Mouse (Mus musculus): ENCODE results near the gene Otop2. TPM values are rescaled to one million over a fixed set of nuclear protein-coding genes. Genes with fewer than 3 reads are reported as not detected.

Gene Otop2
- polyA plus RNA-seq, 1 experiment from 2014 or later: not detected

GRCm38 (mm10) chr11:115277604-115277975, 29.4 kb upstream of the Otop2 start:
- 19% methylated on average over 7 of the region's 7 CpGs for WGBS
- Histone ChIP-seq H3K36me3 (no peaks in the 10 kb centered on the region), H3K27me3 (no peaks in the 10 kb centered on the region), H3K4me1 (replicated peaks) (peaks cover 29% of the 10 kb centered on the region), H3K9me3 (no peaks in the 10 kb centered on the region), H3K4me3 (replicated peaks) (peak overlapping the region; percentile 64), H3K4me2 (replicated peaks) (peak overlapping the region; percentile 74), H3K27ac (peak overlapping the region; percentile 89), H3K9ac (replicated peaks) (peak overlapping the region; percentile 67)
- no peak for ATAC-seq

GRCm38 (mm10) chr11:115278176-115278575, 28.8 kb upstream of the Otop2 start:
- peak overlapping the region; percentile 74 for H3K4me2 ChIP-seq (replicated peaks)
- 0 out of 2 replicates have a peak overlapping the region, but pooled peaks have one; percentile 64 for H3K4me3 ChIP-seq (replicated peaks)
- no peak overlapping the region for H3K9ac ChIP-seq (replicated peaks)
- no peaks in the 10 kb centered on the region for H3K36me3 ChIP-seq
- 80% methylated on average over 6 of the region's 6 CpGs for WGBS
- H3K4me1 ChIP-seq (replicated peaks): peaks cover 27% of the 10 kb centered on the region
- no peaks in the 10 kb centered on the region for H3K27me3 ChIP-seq
- ATAC-seq: no peak
- no peak overlapping the region for H3K27ac ChIP-seq
- no peaks in the 10 kb centered on the region for H3K9me3 ChIP-seq

- Histone ChIP-seq H3K27me3 (no peaks in the 10 kb centered on the region), H3K27ac (no peak overlapping the region), H3K36me3 (no peaks in the 10 kb centered on the region), H3K9ac (replicated peaks) (no peak overlapping the region), H3K4me1 (replicated peaks) (peaks cover 24% of the 10 kb centered on the region), H3K4me3 (replicated peaks) (no peak overlapping the region), H3K4me2 (replicated peaks) (no peak overlapping the region), H3K9me3 (no peaks in the 10 kb centered on the region)
- ATAC-seq: no peak
- 67% methylated on average over 1 of the region's 1 CpGs for WGBS
These were observed 27.2 kb upstream of the Otop2 start for GRCm38 (mm10) chr11:115279726-115280125.

- Histone ChIP-seq H3K36me3 (no peaks in the 10 kb centered on the region), H3K27ac (no peak overlapping the region), H3K4me3 (replicated peaks) (no peak overlapping the region), H3K9me3 (no peaks in the 10 kb centered on the region), H3K9ac (replicated peaks) (0 out of 2 replicates have a peak overlapping the region, but pooled peaks have one; percentile 10), H3K27me3 (no peaks in the 10 kb centered on the region), H3K4me1 (replicated peaks) (peaks cover 17% of the 10 kb centered on the region), H3K4me2 (replicated peaks) (no peak overlapping the region)
- no peak for ATAC-seq
- 83% methylated on average over 8 of the region's 8 CpGs for WGBS
These were observed 24.7 kb upstream of the Otop2 start for GRCm38 (mm10) chr11:115282295-115282694.

DNA sequence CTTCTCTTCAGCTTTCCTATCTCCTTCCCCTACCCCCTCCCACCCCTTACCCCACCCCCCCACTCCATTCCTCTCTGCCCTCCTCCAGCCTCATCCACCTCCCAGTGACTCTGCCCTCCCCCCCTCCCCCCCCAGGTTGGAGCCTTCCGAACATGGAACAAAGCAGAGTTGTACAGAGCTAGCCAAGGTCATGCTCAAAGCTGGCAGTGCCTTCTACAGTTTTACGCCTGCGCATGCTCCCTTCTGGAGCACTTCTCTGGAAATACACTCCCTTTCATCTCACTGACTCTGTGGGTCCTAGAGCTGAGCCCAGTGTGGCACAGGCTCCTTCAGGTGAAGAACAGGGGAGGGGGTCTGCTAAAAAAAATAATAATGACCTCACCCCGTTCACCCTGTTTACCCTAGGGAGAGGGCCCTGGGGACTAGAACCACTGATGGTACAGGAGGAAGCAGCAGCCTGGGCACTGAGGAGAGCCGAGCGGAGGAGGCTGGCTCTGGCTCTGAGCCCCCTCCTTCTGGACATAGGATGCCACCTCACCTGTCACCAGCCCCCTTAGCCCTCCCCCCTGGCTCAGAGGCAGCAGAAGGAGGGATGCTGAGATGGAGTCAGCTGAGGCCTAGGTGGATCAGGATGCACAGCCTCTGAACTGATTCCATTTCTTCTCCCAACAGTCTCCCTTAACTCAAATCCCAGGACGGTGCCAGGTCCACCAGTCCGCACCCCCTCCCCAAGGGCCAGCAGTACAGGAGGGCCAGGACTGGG, 24.1 kb upstream of the Otop2 start:
- no peak overlapping the region for H3K27ac ChIP-seq
- WGBS: 74% methylated on average over 8 of the region's 8 CpGs
- H3K9me3 ChIP-seq: no peaks in the 10 kb centered on the region
- no peak overlapping the region for H3K9ac ChIP-seq (replicated peaks)
- peaks cover 12% of the 10 kb centered on the region for H3K4me1 ChIP-seq (replicated peaks)
- no peaks in the 10 kb centered on the region for H3K36me3 ChIP-seq
- H3K4me3 ChIP-seq (replicated peaks): no peak overlapping the region
- no peaks in the 10 kb centered on the region for H3K27me3 ChIP-seq
- no peak overlapping the region for H3K4me2 ChIP-seq (replicated peaks)
- ATAC-seq: no peak

- H3K9me3 ChIP-seq: no peaks in the 10 kb centered on the region
These were observed 23.5 kb upstream of the Otop2 start for GRCm38 (mm10) chr11:115283486-115283765.

GRCm38 (mm10) chr11:115283891-115284620, 22.9 kb upstream of the Otop2 start:
- no peak for ATAC-seq
- H3K36me3 ChIP-seq: no peaks in the 10 kb centered on the region
- no peak overlapping the region for H3K9ac ChIP-seq (replicated peaks)
- WGBS: 85% methylated on average over 12 of the region's 12 CpGs
- H3K9me3 ChIP-seq: no peaks in the 10 kb centered on the region
- H3K27ac ChIP-seq: no peak overlapping the region
- H3K4me3 ChIP-seq (replicated peaks): no peak overlapping the region
- no peak overlapping the region for H3K4me2 ChIP-seq (replicated peaks)
- no peaks in the 10 kb centered on the region for H3K27me3 ChIP-seq
- peaks cover 10% of the 10 kb centered on the region; the same call in 1 of the 2 replicates for H3K4me1 ChIP-seq (replicated peaks)

More at GRCm38 (mm10) chr11:115283486-115283765, 23.5 kb upstream of the Otop2 start:
- Histone ChIP-seq H3K4me1 (replicated peaks) (peaks cover 10% of the 10 kb centered on the region; the same call in 1 of the 2 replicates), H3K4me3 (replicated peaks) (no peak overlapping the region), H3K9ac (replicated peaks) (no peak overlapping the region), H3K4me2 (replicated peaks) (no peak overlapping the region), H3K27ac (no peak overlapping the region), H3K27me3 (no peaks in the 10 kb centered on the region), H3K36me3 (no peaks in the 10 kb centered on the region)
- ATAC-seq: no peak
- WGBS: 78% methylated on average over 9 of the region's 9 CpGs

DNA sequence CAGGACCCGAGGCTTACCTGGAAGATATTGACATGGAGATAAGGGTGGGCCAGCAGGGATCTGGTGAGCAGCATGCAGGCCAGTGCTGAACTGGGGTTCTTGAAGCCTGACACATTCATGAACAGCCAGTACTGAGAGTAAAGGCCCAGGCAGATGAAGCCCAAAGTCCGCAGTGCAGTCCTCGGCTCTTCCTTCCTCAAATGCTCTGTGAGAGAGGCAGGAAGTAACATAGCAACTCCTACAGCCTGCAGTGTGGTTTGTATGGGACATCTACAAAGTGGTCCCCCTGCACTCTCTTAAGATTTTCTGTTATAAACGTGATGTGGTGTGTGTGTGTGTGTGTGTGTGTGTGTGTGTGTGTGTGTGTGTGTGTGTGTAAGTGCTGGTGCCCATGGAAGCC, 21.7 kb upstream of the Otop2 start:
- H3K4me3 ChIP-seq (replicated peaks): no peak overlapping the region
- H3K4me2 ChIP-seq (replicated peaks): no peak overlapping the region
- H3K27ac ChIP-seq: no peak overlapping the region
- peaks cover 10% of the 10 kb centered on the region; the same call in 1 of the 2 replicates for H3K4me1 ChIP-seq (replicated peaks)
- 75% methylated on average over 4 of the region's 4 CpGs for WGBS
- no peaks in the 10 kb centered on the region for H3K36me3 ChIP-seq
- H3K9me3 ChIP-seq: no peaks in the 10 kb centered on the region
- no peak for ATAC-seq
- no peak overlapping the region for H3K9ac ChIP-seq (replicated peaks)
- H3K27me3 ChIP-seq: no peaks in the 10 kb centered on the region

- H3K36me3 ChIP-seq: no peaks in the 10 kb centered on the region
- 78% methylated on average over 19 of the region's 19 CpGs for WGBS
- no peak overlapping the region for H3K4me2 ChIP-seq (replicated peaks)
- H3K27ac ChIP-seq: no peak overlapping the region
- no peaks in the 10 kb centered on the region for H3K27me3 ChIP-seq
- H3K4me3 ChIP-seq (replicated peaks): no peak overlapping the region
- H3K9ac ChIP-seq (replicated peaks): no peak overlapping the region
- ATAC-seq: no peak
- H3K9me3 ChIP-seq: no peaks in the 10 kb centered on the region
- H3K4me1 ChIP-seq (replicated peaks): peaks cover 10% of the 10 kb centered on the region; the same call in 1 of the 2 replicates
These were observed 20.6 kb upstream of the Otop2 start for GRCm38 (mm10) chr11:115286201-115286993.

DNA sequence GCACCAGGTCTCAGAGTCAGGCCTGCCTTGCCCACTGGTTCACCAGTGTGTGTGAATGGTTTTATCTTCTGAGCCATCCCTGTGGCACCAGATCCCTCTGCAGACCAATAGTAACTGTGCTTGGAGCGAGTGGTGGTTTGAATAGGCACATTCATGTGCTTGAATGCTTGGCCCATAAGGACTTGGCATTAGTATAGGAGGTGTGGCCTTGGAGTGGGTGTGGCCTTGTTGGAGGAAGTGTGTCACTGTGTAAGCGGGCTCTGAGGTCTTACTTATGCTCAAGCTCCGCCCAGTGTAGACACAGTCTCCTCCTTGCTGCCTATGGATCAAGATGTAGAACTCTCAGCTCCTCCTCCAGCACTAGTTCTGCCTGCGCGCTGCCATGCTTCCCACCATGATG, 19.6 kb upstream of the Otop2 start:
- Histone ChIP-seq H3K9me3 (no peaks in the 10 kb centered on the region), H3K27ac (no peak overlapping the region), H3K9ac (replicated peaks) (no peak overlapping the region), H3K27me3 (no peaks in the 10 kb centered on the region), H3K4me3 (replicated peaks) (no peak overlapping the region), H3K36me3 (no peaks in the 10 kb centered on the region), H3K4me2 (replicated peaks) (no peak overlapping the region), H3K4me1 (replicated peaks) (peaks cover 10% of the 10 kb centered on the region; the same call in 1 of the 2 replicates)
- no peak for ATAC-seq
- 85% methylated on average over 5 of the region's 5 CpGs for WGBS

- Histone ChIP-seq H3K27ac (no peak overlapping the region), H3K27me3 (no peaks in the 10 kb centered on the region)
- WGBS: 77% methylated on average over 2 of the region's 2 CpGs
These were observed 18.7 kb upstream of the Otop2 start for GRCm38 (mm10) chr11:115288305-115288704.

GRCm38 (mm10) chr11:115289885-115290284, 17.1 kb upstream of the Otop2 start:
- H3K4me1 ChIP-seq (replicated peaks): peaks cover 10% of the 10 kb centered on the region; the same call in 1 of the 2 replicates
- H3K4me2 ChIP-seq (replicated peaks): no peak overlapping the region
- WGBS: 90% methylated on average over 8 of the region's 8 CpGs
- no peak overlapping the region for H3K4me3 ChIP-seq (replicated peaks)
- H3K27me3 ChIP-seq: no peaks in the 10 kb centered on the region
- H3K9ac ChIP-seq (replicated peaks): no peak overlapping the region
- H3K9me3 ChIP-seq: no peaks in the 10 kb centered on the region
- H3K36me3 ChIP-seq: no peaks in the 10 kb centered on the region
- no peak for ATAC-seq
- no peak overlapping the region for H3K27ac ChIP-seq

More at GRCm38 (mm10) chr11:115288305-115288704, 18.7 kb upstream of the Otop2 start:
- no peak for ATAC-seq
- Histone ChIP-seq H3K4me1 (replicated peaks) (peaks cover 10% of the 10 kb centered on the region; the same call in 1 of the 2 replicates), H3K4me2 (replicated peaks) (no peak overlapping the region), H3K9me3 (no peaks in the 10 kb centered on the region), H3K4me3 (replicated peaks) (no peak overlapping the region), H3K9ac (replicated peaks) (no peak overlapping the region), H3K36me3 (no peaks in the 10 kb centered on the region)

Measured in midbrain, embryonic 13.5 days (tissue).